Mouse (Mus musculus) liver, embryonic 18 days (tissue): Measurements from ENCODE around the gene Slc30a1. TPM values are rescaled to one million over a fixed set of nuclear protein-coding genes. Genes with fewer than 3 reads are reported as not detected.

Experiments
- polyA plus RNA-seq: library from polyadenylated mRNA; depleted of rRNA; stranded (reverse); fragments of >200 nt; gene quantifications from 2 replicates; pipeline ENCODE4 v1.2.3, GENCODE M21; 2012; rRNA removed

Slc30a1 gene
- 5.3 and 5.8 TPM in 2 replicates for polyA plus RNA-seq

DNA sequence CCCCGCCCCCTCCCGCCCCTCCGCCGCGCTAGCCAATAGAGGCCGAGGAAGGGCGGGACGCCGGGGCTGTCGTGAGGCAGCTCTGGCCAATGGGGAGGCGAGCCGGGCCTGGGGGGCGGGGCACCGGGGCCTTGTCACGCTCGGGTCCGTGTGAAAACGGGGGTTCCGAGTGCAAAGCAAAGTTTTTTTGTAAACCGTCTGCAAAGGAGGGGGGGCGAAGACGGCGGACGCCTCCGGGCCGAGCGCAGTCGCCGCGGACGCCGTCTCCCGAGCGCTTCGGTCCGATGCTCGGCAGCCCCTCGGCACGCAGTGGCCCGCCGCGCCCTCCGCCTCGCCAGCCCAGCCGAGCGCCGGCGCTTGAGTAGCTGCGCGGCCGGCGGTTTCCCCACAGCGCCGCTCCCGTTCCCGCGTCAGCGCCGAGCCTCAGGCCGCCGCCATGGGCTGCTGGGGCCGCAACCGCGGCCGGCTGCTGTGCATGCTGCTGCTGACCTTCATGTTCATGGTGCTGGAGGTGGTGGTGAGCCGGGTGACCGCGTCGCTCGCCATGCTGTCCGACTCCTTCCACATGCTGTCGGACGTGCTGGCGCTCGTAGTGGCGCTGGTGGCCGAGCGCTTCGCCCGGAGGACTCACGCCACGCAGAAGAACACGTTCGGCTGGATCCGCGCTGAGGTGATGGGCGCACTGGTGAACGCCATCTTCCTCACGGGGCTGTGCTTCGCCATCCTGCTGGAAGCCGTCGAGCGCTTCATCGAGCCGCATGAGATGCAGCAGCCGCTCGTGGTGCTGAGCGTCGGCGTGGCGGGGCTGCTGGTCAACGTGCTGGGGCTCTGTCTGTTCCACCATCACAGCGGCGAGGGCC is at the start of gene Slc30a1:
TSS of gene Slc30a1 (plus strand) at position 197 of the 860 bp plus-strand sequence.

Other genes with a start within 250 kb of the Slc30a1 start
- 12.6 and 13.1 TPM in 2 replicates for gene Lpgat1, start 188.9 kb upstream of the Slc30a1 start, polyA plus RNA-seq
- gene Nek2, start 85.3 kb upstream of the Slc30a1 start, polyA plus RNA-seq, result 7.0 and 7.2 TPM in 2 replicates
- gene Rd3, start 70.6 kb downstream of the Slc30a1 start, polyA plus RNA-seq, result 0.16 and 0.19 TPM in 2 replicates
- 4.4 and 5.0 TPM in 2 replicates for gene Traf5, start 185.8 kb downstream of the Slc30a1 start, polyA plus RNA-seq
- gene Rcor3, start 231.3 kb downstream of the Slc30a1 start, polyA plus RNA-seq, result 8.1 and 11.0 TPM in 2 replicates